ENCODE assay signal across 16 mouse cellular contexts in genomic region chr1:86992849-86993248, GRCm38 (mm10).
A peak's percentile ranks its signal among the peaks of the same experiment; 100 is the strongest.
DNase-seq lines count a peak whose midpoint lies in the region.
"Had no signal": no experiment of that assay in that cellular context is flagged by ENCODE, and none has a peak within 500 bp of the region (broad histone marks: within the 10 kb centered on the region; RNA-seq: fewer than 3 reads in every experiment).

No protein-coding gene starts in this region.

- peak; percentile 6 for DNase-seq in adrenal gland, adult 2 months
- DNase-seq in adrenal gland, adult 8-10 months, result no peak
- DNase-seq in retina, embryonic 14.5 days (ENCODE audit: low spot score), result peak; percentile 17
- DNase-seq in retina, postnatal 1 day, result no peak
- peak; percentile 47 for DNase-seq in mesoderm, embryonic 11.5 days (ENCODE audit: low read depth, low spot score)
- no peak for DNase-seq in spleen, postnatal 14 days (ENCODE audit: low spot score in 2 of 2)
- no peak for DNase-seq in urinary bladder, adult 2 months (ENCODE audit: low spot score)
- DNase-seq: adrenal gland, postnatal 36 days; B cell, adult 2 months; cerebellum, adult 11 months; cerebellum, adult 8-10 months; cerebellum, postnatal 14 days; gastrocnemius, postnatal 10 days; heart, adult 18-20 months; heart, postnatal 10 days; heart, postnatal 4 days had no signal

Comparison
In these comparisons a context has a peak if more than half of its experiments do, and no peak if none do; other contexts are left out.
1. DNase-seq: peak in adrenal gland, adult 2 months (single experiment), retina, embryonic 14.5 days (single experiment) and mesoderm, embryonic 11.5 days (single experiment); none in adrenal gland, adult 8-10 months (single experiment), retina, postnatal 1 day (single experiment), spleen, postnatal 14 days (0 of 2) and urinary bladder, adult 2 months (single experiment).